Mouse (Mus musculus) erythroblast, embryonic 14.5 days (primary cell): Measurements from ENCODE around the gene Gm960. TPM values are rescaled to one million over a fixed set of nuclear protein-coding genes. Genes with fewer than 3 reads are reported as not detected.

Source experiments
- H3K27me3 ChIP-seq: 2 replicates; pipeline ENCODE4 v1.6.1; 2012; ENCODE audit warnings: inconsistent platforms; ENCODE audit not compliant: control insufficient read depth
- H3K36me3 ChIP-seq: 2 replicates; pipeline ENCODE4 v1.6.1; 2012; ENCODE audit warnings: mild to moderate bottlenecking, inconsistent platforms; ENCODE audit not compliant: control insufficient read depth
- H3K4me1 ChIP-seq: 2 replicates; pipeline ENCODE4 v1.6.1; 2012; ENCODE audit warnings: inconsistent platforms; ENCODE audit not compliant: control insufficient read depth
- H3K4me3 ChIP-seq: replicated peaks from 2 replicates; pipeline ENCODE3; 2012; ENCODE audit warnings: moderate library complexity, mild to moderate bottlenecking, inconsistent platforms
- H3K9me3 ChIP-seq: 2 replicates; pipeline ENCODE4 v1.6.1; 2012; ENCODE audit warnings: low read length, inconsistent platforms, mixed read lengths; ENCODE audit not compliant: control insufficient read depth
- GATA1 ChIP-seq: IDR thresholded peaks from 2 replicates; pipeline ENCODE4 v1.6.1; 2012; ENCODE audit warnings: low read length, inconsistent platforms, mixed read lengths
- TAL1 ChIP-seq: IDR thresholded peaks from 3 replicates; pipeline ENCODE4 v1.6.1; 2012; ENCODE audit warnings: low read length, inconsistent platforms, mixed read lengths
- polyA plus RNA-seq: library from polyadenylated mRNA; stranded (reverse); fragments of >175 nt; gene quantifications from 2 replicates; pipeline ENCODE4 v1.2.3, GENCODE M21; 2012

The Gm960 gene
- polyA plus RNA-seq, 1 experiment: 0.18 TPM

GRCm38 (mm10) chr19:4635986-4636385 is 62.5 kb downstream of the Gm960 start:
- Histone ChIP-seq H3K27me3 (peaks cover 28% of the 10 kb centered on the region), H3K36me3 (no peaks in the 10 kb centered on the region), H3K4me3 (no peak overlapping the region), H3K4me1 (no peaks in the 10 kb centered on the region), H3K9me3 (no peaks in the 10 kb centered on the region)
- TF ChIP-seq GATA1 (no peak), TAL1 (no peak)

DNA sequence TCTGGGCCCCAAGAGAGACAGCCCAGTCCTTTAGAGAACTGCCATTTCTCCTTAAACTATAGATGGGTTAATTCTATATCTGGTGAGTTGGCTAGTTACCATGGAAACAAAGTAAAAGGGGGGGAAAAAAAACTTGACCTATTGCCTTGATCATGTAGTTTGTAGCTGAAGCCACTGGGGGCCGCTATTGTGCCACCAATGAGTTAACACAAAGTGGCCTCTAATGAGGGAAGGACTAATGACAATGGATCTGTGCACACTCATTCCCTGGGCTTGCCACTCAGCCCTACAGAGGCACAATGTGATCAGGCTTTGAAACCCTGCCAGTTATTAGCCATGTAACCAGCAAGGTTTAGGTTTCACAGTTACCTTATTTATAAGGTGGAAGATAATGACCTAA is 69.6 kb downstream of the Gm960 start:
- TF ChIP-seq TAL1 (no peak), GATA1 (no peak)
- H3K4me3 ChIP-seq: no peak overlapping the region
- peaks cover 4% of the 10 kb centered on the region for H3K27me3 ChIP-seq
- no peaks in the 10 kb centered on the region for H3K9me3 ChIP-seq
- H3K36me3 ChIP-seq: peaks cover 6% of the 10 kb centered on the region
- peaks cover 33% of the 10 kb centered on the region for H3K4me1 ChIP-seq

GRCm38 (mm10) chr19:4625829-4626535 is 72.5 kb downstream of the Gm960 start:
- peaks cover 34% of the 10 kb centered on the region for H3K36me3 ChIP-seq

DNA sequence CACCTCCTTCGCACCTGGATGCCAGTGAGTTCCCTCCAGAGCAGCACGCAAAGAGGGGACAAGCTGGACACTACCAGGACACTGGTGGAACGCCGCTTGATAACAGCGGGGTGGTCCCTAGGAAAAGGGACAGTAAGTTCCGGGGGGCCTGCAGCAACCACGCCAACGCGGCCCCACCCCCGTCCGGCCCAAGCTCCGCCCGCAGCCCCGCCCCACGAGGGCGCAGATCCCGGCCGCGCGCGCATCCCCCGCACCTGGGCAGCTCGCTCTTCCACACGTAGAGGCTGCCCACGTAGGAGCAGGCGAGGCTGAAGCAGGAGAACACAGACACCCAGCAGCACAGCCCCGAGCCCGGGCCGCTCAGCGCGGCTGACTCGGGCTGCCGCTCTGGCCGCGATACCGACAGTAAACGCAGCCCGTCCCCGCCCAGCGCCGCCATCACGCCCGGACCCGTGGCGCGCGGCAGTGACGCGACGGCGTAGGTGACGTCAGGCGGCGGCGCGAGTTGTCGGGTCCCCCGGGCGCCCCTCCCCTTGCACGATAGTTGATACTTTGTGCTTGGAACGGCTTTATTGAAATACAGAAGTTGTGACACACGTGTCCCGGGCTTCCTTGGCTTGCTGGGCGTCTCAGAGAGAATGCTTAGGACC is 73.2 kb downstream of the Gm960 start, which contains the start of gene Rce1:
Gene Rce1 (minus strand): TSS at position 463 of the 650 bp plus-strand sequence.
- no peak for TF ChIP-seq TAL1
- no peak for TF ChIP-seq GATA1

More at GRCm38 (mm10) chr19:4625829-4626535, 72.5 kb downstream of the Gm960 start:
- TF ChIP-seq TAL1: no peak
- TF ChIP-seq GATA1: no peak
- peaks cover 36% of the 10 kb centered on the region for H3K4me1 ChIP-seq
- no peaks in the 10 kb centered on the region for H3K27me3 ChIP-seq
- H3K9me3 ChIP-seq: no peaks in the 10 kb centered on the region
- H3K4me3 ChIP-seq: peak overlapping the region; percentile 87

DNA sequence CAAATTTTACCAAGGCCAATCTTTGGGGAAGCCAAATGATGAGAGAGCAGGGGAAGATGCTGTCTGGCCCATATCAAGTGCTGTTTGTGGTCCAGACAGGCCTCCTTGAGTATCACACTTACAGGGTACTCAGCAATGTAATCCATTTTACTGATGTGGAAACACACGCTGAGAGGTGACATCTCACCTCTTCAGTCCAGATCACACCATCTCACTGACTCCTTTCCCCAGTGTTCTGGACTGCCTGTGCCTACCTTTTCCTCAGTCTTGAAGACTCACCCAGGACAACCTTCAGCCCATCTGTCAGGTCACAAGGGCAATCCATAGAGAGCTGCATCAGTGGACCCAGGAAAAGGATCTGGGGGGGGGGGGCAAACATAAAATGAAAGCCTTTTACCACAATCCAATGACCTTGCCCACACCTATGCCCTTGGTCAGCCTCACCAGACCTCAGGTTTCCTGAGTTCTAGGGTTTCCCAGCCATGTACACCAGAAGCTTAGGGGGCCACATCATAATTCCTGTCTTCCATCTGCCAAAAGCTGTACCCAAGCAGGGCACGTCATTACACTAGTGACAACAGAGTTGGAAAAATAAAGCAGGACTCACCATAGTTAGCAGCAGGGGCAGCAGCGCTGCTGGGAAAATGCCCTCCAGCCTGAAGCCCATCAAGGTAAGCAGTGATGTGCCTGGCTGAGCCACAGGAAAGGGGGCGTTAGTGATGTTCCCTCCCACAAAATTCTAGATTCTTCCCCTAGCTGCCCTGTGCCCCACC is 73.9 kb downstream of the Gm960 start:
- Histone ChIP-seq H3K9me3 (no peaks in the 10 kb centered on the region), H3K4me3 (peak overlapping the region; percentile 87), H3K27me3 (no peaks in the 10 kb centered on the region), H3K4me1 (peaks cover 36% of the 10 kb centered on the region), H3K36me3 (peaks cover 48% of the 10 kb centered on the region)
- no peak for TF ChIP-seq TAL1
- TF ChIP-seq GATA1: no peak

More for the DNA sequence above, 73.2 kb downstream of the Gm960 start, which contains the start of gene Rce1:
- Histone ChIP-seq H3K27me3 (no peaks in the 10 kb centered on the region), H3K4me3 (peak within 1 kb of the TSS; percentile 87), H3K4me1 (peaks cover 36% of the 10 kb centered on the region), H3K9me3 (no peaks in the 10 kb centered on the region), H3K36me3 (peaks cover 41% of the 10 kb centered on the region)

GRCm38 (mm10) chr19:4624006-4624405 is 74.5 kb downstream of the Gm960 start:
- Histone ChIP-seq H3K36me3 (peaks cover 54% of the 10 kb centered on the region), H3K27me3 (no peaks in the 10 kb centered on the region), H3K4me1 (peaks cover 36% of the 10 kb centered on the region), H3K4me3 (peak overlapping the region; percentile 87), H3K9me3 (no peaks in the 10 kb centered on the region)
- no peak for TF ChIP-seq GATA1
- TF ChIP-seq TAL1: no peak

DNA sequence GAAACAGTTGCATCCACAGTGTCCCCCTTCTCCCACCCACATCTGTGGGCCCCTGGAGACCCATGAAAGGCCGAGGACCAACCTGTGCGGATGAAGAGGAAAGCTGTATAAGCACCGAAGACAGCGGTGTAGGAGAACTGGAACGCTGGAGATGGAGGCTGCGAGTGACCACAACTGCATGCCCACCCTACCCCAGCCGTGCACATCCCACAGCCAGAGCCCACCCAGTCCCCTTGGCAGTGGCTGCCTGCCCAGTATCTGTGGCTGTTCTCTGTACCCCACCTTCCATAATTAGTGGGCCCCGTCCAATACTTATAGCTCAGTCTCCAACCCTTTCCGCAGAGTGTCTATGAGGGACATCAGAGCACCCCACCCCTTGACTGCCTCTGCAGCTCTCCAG is 75.0 kb downstream of the Gm960 start:
- Histone ChIP-seq H3K36me3 (peaks cover 60% of the 10 kb centered on the region), H3K4me3 (no peak overlapping the region), H3K27me3 (no peaks in the 10 kb centered on the region), H3K4me1 (peaks cover 36% of the 10 kb centered on the region), H3K9me3 (no peaks in the 10 kb centered on the region)
- TF ChIP-seq TAL1 (no peak), GATA1 (no peak)

DNA sequence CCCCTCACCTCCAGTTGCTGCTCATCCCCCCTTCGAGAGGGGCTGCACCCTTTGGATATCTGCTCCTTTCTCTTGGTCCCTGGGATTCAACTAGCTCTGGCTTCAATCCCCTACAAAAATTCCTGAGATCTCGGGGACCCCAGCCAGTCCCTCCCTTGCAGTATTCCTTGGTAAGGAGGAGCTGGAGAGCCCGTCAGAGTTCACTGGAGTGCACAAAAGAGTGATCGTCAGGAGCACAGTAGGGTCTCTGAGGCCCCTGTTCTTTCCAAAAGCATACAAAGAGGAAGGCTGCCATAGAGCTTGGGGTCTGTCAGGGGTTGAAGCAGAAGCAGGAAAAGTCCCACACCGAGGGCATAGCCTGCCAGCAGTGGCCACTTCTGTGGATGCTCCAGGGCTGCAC is 75.7 kb downstream of the Gm960 start:
- no peak for TF ChIP-seq GATA1
- TF ChIP-seq TAL1: no peak
- Histone ChIP-seq H3K27me3 (0 out of 2 replicates have a peak, but pooled peaks cover under 1% of the 10 kb centered on the region), H3K36me3 (peaks cover 66% of the 10 kb centered on the region), H3K4me1 (peaks cover 36% of the 10 kb centered on the region), H3K9me3 (no peaks in the 10 kb centered on the region), H3K4me3 (no peak overlapping the region)

DNA sequence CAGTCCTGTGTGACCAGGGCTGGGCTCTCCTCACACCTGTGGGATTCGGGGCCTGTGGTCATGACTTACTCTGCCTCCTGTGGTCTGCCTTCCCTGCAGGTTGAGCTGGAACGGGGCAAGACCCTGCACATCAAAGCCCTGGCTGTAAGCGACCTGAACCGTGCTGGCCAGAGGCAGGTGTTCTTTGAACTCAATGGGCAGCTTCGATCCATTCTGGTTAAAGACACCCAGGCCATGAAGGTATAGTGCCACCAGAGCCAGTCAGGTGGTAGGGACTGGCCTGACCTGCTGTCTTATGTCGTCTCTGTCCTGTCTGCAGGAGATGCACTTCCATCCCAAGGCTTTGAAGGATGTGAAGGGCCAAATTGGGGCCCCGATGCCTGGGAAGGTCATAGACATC is 77.7 kb downstream of the Gm960 start:
- Histone ChIP-seq H3K4me1 (peaks cover 34% of the 10 kb centered on the region), H3K9me3 (no peaks in the 10 kb centered on the region), H3K27me3 (peaks cover 19% of the 10 kb centered on the region), H3K4me3 (no peak overlapping the region), H3K36me3 (peaks cover 73% of the 10 kb centered on the region)
- no peak for TF ChIP-seq TAL1
- no peak for TF ChIP-seq GATA1
